Mouse (Mus musculus) T-helper 2 cell (primary cell): ENCODE results near the gene Tmem135.

Experiments used
- in situ Hi-C: fragments of 300-600 bp; cut with MboI, MseI; formaldehyde crosslinking; loops from one replicate; pipeline ENCODE4 v1.15.1; 2025; ENCODE audit warnings: high pct_unique_total_duplicates

The Tmem135 gene

GRCm38 (mm10) chr7:89390660-89391059 is 13.4 kb downstream of the Tmem135 start:
- in situ Hi-C loops, result no loop called here

GRCm38 (mm10) chr7:89388981-89389380 is 15.0 kb downstream of the Tmem135 start:
- in situ Hi-C loops, result no loop called here

GRCm38 (mm10) chr7:89382892-89383291 is 21.1 kb downstream of the Tmem135 start:
- in situ Hi-C loops, result no loop called here

GRCm38 (mm10) chr7:89380935-89381705 is 22.9 kb downstream of the Tmem135 start:
- in situ Hi-C loops, result no loop called here

- in situ Hi-C loops, result no loop called here
Observed at GRCm38 (mm10) chr7:89371623-89372295, 32.3 kb downstream of the Tmem135 start.

GRCm38 (mm10) chr7:89370917-89371316 is 33.1 kb downstream of the Tmem135 start:
- in situ Hi-C loops, result no loop called here

GRCm38 (mm10) chr7:89370086-89370485 is 33.9 kb downstream of the Tmem135 start:
- in situ Hi-C loops, result no loop called here

- in situ Hi-C loops, result no loop called here
Observed at GRCm38 (mm10) chr7:89367643-89368042, 36.4 kb downstream of the Tmem135 start.

- in situ Hi-C loops, result no loop called here
Observed at GRCm38 (mm10) chr7:89365135-89365880, 38.7 kb downstream of the Tmem135 start.

- in situ Hi-C loops, result no loop called here
Observed at GRCm38 (mm10) chr7:89363975-89364374, 40.0 kb downstream of the Tmem135 start.

- in situ Hi-C loops, result no loop called here
Observed at GRCm38 (mm10) chr7:89356307-89356706, 47.7 kb downstream of the Tmem135 start.

- in situ Hi-C loops, result no loop called here
Observed at GRCm38 (mm10) chr7:89355519-89356255, 48.3 kb downstream of the Tmem135 start.

GRCm38 (mm10) chr7:89342021-89342420 is 62.0 kb downstream of the Tmem135 start:
- in situ Hi-C loops, result loop anchor here (25.0 kb wide), 1 partner anchor 1120 kb away; the partner anchor contains the start of gene Tmem126a

- in situ Hi-C loops, result loop anchor here (25.0 kb wide), 1 partner anchor 1122 kb away; the partner anchor contains the start of gene Tmem126a
Observed at GRCm38 (mm10) chr7:89339808-89340207, 64.2 kb downstream of the Tmem135 start.

- in situ Hi-C loops, result loop anchor here (25.0 kb wide), 1 partner anchor 1123 kb away; the partner anchor contains the start of gene Tmem126a
Observed at GRCm38 (mm10) chr7:89339142-89339435, 64.9 kb downstream of the Tmem135 start.

- in situ Hi-C loops, result loop anchor here (25.0 kb wide), 1 partner anchor 1124 kb away; the partner anchor contains the start of gene Tmem126a
Observed at GRCm38 (mm10) chr7:89338350-89339141, 65.5 kb downstream of the Tmem135 start.

GRCm38 (mm10) chr7:89337711-89338349 is 66.2 kb downstream of the Tmem135 start:
- in situ Hi-C loops, result loop anchor here (25.0 kb wide), 1 partner anchor 1124 kb away; the partner anchor contains the start of gene Tmem126a

- in situ Hi-C loops, result loop anchor here (25.0 kb wide), 1 partner anchor 1126 kb away; the partner anchor contains the start of gene Tmem126a
Observed at GRCm38 (mm10) chr7:89336434-89336833, 67.6 kb downstream of the Tmem135 start.

GRCm38 (mm10) chr7:89335316-89335715 is 68.7 kb downstream of the Tmem135 start:
- in situ Hi-C loops, result loop anchor here (25.0 kb wide), 1 partner anchor 1127 kb away; the partner anchor contains the start of gene Tmem126a

GRCm38 (mm10) chr7:89329896-89330295 is 74.1 kb downstream of the Tmem135 start:
- in situ Hi-C loops, result loop anchor here (25.0 kb wide), 1 partner anchor 1132 kb away; the partner anchor contains the start of gene Tmem126a
